Mouse (Mus musculus) left cerebral cortex, postnatal 14 days (tissue): Measurements from ENCODE around the gene G6pc3. TPM values are rescaled to one million over a fixed set of nuclear protein-coding genes. Genes with fewer than 3 reads are reported as not detected.
A peak's percentile ranks its signal among the peaks of the same experiment; 100 is the strongest.

ENCODE experiments used
- DNase-seq, 2 experiments: peaks; one replicate each; pipeline ENCODE4 v3.0.0; 2021 to 2022; ENCODE audit warnings: low spot score in 2 of 2, mixed read lengths in 1 of 2
- intact Hi-C: fragments of 180-260 bp; cut with DNase I; formaldehyde crosslinking; loops from one replicate; pipeline ENCODE4 v1.15.1; 2025
- total RNA-seq, 2 experiments: library from RNA; stranded (reverse); gene quantifications; 2 replicates each; pipeline ENCODE4 v1.2.3; 2021

G6pc3 gene
- total RNA-seq, 2 experiments from 2014 or later, result 45.5 to 49.1 TPM

GRCm38 (mm10) chr11:102184646-102185495 lies 4.5 kb upstream of the G6pc3 start, which contains the start of gene Lsm12:
TSS of gene Lsm12 (minus strand) at chr11:102185296.
- peak; percentile 89 to 93 for DNase-seq
- intact Hi-C loops, result loop anchor here (5.0 kb wide), 1 partner anchor 42 kb away; no protein-coding TSS in a partner anchor

- intact Hi-C loops, result loop anchor here (5.0 kb wide), 1 partner anchor 42 kb away; no protein-coding TSS in a partner anchor
- no peak for DNase-seq
Measured at GRCm38 (mm10) chr11:102185677-102186076, 3.7 kb upstream of the G6pc3 start.

- DNase-seq, result no peak
- intact Hi-C loops, result loop anchor here (5.0 kb wide), 1 partner anchor 41 kb away; no protein-coding TSS in a partner anchor
Measured at GRCm38 (mm10) chr11:102186235-102186634, 3.2 kb upstream of the G6pc3 start.

- intact Hi-C loops, result loop anchor here (5.0 kb wide), 1 partner anchor 38 kb away; no protein-coding TSS in a partner anchor
- DNase-seq, result no peak
Measured at GRCm38 (mm10) chr11:102188980-102189379, 440 bp upstream of the G6pc3 start.

GRCm38 (mm10) chr11:102190848-102191247 lies 1.4 kb downstream of the G6pc3 start:
- intact Hi-C loops, result no loop called here
- DNase-seq, result no peak

- DNase-seq, result no peak
- intact Hi-C loops, result no loop called here
Measured at GRCm38 (mm10) chr11:102193657-102194440, 4.4 kb downstream of the G6pc3 start.

- DNase-seq, result peak in 1 of 2 experiments; percentile 76
- intact Hi-C loops, result no loop called here
Measured at GRCm38 (mm10) chr11:102196018-102196797, 6.8 kb downstream of the G6pc3 start.

GRCm38 (mm10) chr11:102198245-102198644 lies 8.8 kb downstream of the G6pc3 start:
- no peak for DNase-seq
- intact Hi-C loops, result no loop called here

DNA sequence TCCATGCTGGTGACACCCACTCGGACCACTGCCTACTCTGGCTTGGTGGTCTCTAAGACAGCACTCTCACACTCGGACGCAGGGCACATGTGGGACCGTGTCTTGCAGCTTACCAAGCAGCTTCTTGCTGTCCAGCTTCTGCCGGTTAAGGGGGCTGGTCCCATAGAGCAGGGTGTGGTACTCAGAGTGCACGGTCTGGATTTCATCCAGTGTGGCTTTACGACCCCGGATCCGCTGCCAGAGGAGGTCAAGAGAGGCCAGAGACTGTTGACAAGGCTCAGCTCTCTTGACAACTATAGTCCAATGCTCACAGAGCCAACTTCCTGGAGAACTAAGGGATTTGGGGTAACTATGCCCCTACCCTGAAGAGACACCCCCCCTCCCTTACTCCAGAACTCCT lies 10.4 kb downstream of the G6pc3 start:
- intact Hi-C loops, result no loop called here

DNA sequence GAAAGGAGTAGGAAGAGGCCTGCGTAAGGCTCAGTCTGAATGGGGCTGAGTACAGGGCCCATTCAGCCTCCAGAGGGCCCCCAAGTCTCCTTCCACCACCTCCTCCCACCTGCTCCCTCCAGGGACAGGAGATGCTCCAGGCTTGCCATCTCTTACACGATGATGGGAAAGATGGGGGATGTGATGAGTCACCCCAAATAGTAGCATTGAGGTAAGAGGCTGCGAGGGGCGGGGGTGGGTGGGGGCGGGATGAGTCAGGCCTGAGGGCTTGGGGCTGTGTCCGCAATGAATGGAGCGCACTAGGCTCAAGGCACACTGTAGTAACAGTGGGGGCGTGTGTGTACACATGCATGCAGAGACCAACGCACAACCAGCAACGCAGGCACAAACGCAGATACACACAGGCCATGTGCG lies 12.0 kb downstream of the G6pc3 start:
- intact Hi-C loops, result no loop called here
- peak; percentile 43 to 74 for DNase-seq

More for the DNA sequence above, 10.4 kb downstream of the G6pc3 start:
- DNase-seq, result no peak

- intact Hi-C loops, result no loop called here
- DNase-seq, result no peak
Measured at GRCm38 (mm10) chr11:102206481-102206880, 17.1 kb downstream of the G6pc3 start.

- peak; percentile 58 to 74 for DNase-seq
- intact Hi-C loops, result no loop called here
Measured at GRCm38 (mm10) chr11:102207825-102208777, 18.7 kb downstream of the G6pc3 start.

DNA sequence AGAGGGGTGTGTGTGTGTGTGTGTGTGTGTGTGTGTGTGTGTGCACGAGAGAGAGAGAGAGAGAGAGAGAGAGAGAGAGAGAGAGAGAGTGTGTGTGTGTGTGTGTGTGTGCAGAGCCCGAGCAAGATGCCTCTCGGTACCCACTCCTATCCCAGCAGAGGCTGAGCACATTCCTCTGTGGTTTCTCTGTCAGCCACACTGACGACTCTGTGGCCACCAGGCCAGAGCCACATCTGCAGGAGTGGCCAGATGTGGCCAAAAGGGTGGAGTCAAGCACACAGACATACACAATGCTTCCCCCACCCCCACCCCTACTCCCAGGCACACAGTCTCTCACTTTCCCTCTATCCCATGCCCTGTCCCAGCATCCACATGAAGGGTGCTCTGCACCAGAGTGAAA lies 19.4 kb downstream of the G6pc3 start:
- no peak for DNase-seq
- intact Hi-C loops, result no loop called here

DNA sequence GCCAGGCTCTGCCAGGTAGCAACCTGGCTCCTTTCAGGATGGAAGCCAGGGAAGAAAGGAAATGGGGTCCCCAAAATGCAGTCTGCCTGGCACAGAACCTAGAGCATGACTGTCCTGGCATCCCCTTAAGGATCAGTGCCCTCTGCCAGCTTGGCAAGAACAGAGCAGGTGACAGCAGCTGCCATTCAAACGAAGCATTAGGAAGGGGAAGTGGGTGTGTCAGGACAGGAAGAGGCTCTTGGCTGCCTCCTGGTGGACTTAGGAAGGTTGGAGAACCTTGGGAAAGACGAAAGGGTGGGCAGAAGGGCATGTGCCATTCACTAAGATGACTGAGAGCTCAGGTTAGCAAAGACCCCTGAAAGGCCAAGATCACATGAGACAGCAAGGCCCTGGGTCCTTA lies 20.3 kb downstream of the G6pc3 start:
- intact Hi-C loops, result no loop called here
- DNase-seq, result no peak

GRCm38 (mm10) chr11:102210185-102210584 lies 20.8 kb downstream of the G6pc3 start:
- intact Hi-C loops, result no loop called here
- no peak for DNase-seq

DNA sequence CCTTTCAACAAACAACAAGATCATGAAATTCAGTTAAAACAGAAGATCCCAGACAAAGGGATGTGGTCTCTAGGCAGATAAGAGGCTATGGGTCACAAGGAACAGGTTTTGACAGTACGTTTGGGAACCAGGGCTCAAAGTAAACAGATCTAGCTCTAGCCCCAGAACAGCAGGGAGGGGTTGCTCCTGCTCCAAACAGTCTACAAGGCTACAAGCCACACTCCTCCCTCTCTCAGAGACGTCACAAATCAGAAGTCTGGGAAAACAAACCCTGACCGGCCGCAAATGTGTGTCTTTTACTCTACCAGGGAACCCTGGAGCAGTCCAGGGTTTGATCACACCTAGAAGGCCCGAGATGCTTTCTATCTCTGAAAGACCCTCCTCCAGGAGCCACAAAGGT lies 21.6 kb downstream of the G6pc3 start:
- no peak for DNase-seq
- intact Hi-C loops, result no loop called here

GRCm38 (mm10) chr11:102211936-102212341 lies 22.5 kb downstream of the G6pc3 start:
- intact Hi-C loops, result no loop called here
- DNase-seq, result no peak

DNA sequence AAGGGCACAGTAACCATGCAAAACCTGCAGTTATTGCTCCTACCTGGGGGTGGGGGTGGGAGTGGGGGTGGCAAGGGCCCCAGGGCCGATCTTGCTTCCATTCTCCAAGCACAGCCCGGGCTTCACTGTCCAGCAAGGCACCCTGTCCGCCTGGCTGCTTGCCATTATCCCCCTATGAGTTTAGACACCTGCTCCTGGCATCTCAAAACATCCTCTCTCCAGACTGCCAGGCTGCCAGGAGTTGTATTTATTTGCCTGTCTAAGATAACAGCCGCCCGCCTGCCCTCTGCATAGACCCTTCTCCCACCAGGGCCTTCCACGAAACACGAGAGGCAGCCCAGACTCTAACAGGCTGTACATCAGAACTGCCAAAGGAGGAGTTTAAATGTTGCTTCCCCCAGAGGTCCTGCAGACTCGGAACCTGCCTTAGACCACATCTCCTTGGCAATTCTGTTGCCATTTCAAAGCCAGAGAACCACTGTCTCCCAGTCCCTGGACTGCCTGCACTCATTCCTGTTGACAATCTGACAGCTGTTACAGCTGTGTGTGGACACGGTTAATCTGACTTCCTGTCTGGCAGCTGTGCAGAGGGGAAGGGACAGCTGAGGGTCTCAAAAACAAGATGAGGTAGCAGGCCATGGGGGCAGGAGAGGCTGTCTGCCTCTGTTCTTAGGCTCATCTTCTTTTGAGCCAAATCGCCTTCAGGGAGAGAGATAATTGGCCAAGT lies 25.2 kb downstream of the G6pc3 start:
- intact Hi-C loops, result no loop called here
- DNase-seq, result no peak
